Mouse (Mus musculus) thymus, adult 2 months (tissue): Measurements from ENCODE around the gene Osbpl10.

Source experiments
- CTCF ChIP-seq: fragments of 200-500 bp; IDR thresholded peaks from 2 replicates; pipeline ENCODE4 v1.5.1; 2012; ENCODE audit warnings: mild to moderate bottlenecking, control low read depth, low read length, moderate library complexity, borderline replicate concordance; ENCODE audit not compliant: control insufficient read depth, poor library complexity, insufficient read depth; ENCODE audit errors: extremely low read depth
- POLR2A ChIP-seq: fragments of 200-500 bp; IDR thresholded peaks from 2 replicates; pipeline ENCODE4 v1.6.1; 2012; ENCODE audit warnings: mild to moderate bottlenecking, low read length, control low read depth, moderate library complexity; ENCODE audit not compliant: control insufficient read depth, poor library complexity, insufficient read depth; ENCODE audit errors: extremely low read depth

GRCm38 (mm10) chr9:115046701-115047100, 68.3 kb downstream of the Osbpl10 start:
- TF ChIP-seq CTCF, result no peak
- no peak for TF ChIP-seq POLR2A
